Mouse (Mus musculus): ENCODE results near the gene Arhgef2.

Arhgef2 gene

DNA sequence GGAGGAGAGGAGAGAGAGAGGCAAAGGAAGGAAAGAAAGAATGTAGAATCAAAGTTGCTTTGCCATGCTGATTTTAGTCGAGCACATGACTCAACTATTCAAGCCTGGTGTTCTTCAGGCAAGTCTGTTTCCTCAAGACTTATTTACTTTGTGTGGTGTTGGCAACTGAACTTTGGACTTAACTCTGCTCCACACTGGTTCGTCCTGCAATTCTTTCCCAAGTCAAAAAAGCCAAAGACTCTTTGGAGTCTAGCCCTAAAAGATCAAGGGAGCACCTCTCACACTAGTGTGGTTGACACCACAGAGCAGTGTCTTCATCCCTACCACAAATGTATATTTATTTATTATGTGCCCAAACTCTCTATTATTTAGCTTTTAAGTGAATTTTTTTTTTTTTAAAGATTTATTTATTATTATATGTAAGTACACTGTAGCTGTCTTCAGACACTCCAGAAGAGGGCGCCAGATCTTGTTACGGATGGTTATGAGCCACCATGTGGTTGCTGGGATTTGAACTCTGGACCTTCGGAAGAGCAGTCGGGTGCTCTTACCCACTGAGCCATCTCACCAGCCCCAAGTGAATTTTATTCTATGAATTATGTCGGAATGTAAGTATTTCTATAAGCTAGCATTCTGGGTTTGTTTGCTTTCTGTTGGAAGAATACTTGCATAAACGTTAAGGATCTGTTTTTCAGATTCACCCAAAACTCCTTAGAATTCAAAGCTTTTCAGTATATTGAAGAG lies 78.6 kb downstream of the Arhgef2 start:
- no peak for DNase-seq (ENCODE audit: low spot score)

DNA sequence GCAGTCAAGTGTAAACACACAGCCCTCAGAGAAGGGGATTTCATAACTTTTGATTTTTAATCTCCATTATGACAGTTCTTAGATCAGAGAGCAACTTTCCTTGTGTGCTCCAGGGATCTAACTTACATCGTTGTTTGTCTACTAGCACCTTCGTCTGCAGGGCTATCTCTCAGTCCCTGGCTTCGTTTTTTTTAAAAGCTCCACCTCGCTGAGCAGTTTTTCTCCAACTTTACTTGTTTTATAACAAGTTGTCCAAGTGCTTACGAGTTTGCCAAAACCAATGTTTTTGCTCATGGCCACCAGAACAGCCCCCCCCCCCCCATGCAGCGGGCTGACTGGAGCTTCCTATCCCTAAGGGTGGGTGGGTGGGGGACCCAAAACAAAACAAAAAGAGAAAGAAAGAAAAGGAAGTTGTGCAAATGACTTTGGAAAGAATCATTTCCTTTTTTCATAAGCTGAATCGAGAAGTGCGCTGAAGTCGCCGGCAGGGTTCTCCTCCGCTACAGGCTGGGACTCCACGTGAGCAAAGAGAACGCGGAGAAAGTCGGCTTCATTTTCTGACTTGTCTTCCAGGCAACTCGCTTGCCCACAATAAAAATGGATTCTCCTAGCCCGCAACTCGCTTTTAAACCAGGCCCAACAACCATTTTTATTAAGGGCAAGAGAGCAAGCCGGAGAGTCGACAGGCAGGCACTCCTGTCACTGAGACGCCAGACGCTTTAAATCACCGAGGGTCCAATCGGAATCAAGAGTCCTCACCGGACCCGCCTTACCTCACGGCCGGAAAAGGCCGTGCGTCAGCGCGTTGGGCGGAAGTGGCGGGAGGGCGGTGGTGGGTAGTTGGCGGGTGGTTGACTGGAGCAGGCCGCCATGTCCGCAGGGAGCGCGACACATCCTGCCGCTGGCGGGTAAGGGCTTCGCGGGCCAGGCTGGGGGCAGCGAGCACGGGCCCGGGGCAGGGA lies 79.5 kb downstream of the Arhgef2 start, which contains the start of gene Khdc4:
Khdc4 (plus strand) TSS at position 824 of the 962 bp plus-strand sequence.
- peak; percentile 97 for DNase-seq (ENCODE audit: low spot score)

- no peak for DNase-seq (ENCODE audit: low spot score)
These were observed 80.2 kb downstream of the Arhgef2 start for GRCm38 (mm10) chr3:88685958-88686451.

DNA sequence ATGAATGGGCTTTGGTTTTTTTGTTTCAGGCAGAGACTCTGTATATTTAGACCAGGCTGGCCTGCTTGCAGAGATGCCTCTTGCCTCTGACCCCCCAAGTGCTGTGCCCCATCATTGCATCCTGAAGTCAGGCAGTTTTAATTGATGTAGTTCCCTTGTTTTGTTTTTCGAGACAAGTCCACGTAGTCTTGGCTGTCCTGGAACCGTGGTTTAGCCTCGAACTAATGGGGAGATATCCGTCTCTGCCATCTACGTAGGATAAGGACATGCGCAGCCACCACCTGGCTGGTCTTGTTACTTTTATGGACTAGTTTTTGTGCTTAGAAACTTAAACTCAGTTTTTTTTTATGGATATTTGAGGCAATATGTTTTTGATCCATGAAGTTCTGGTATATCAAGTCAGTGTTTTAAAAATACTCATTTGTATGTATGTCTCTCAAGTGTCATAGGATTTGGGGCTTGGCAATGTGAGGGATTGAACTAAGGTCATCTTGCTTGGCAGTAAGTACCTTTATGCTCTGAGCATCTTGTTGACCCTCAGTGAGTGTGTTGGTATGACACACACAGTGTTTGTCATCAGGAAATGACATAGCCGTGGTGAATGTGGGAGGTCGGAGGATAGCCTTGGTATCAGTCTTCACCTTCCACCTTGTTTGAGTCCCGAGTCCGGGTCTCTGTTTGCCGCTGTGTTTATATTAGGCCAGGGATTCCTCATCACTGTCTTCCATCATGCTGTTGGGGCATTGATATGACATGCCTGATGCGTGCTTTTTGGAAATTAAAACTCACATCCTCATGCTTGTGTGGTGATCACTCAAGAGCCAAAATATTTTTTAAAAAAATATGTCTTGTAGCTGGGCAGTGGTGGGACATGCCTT lies 81.2 kb downstream of the Arhgef2 start:
- no peak for DNase-seq (ENCODE audit: low spot score)

- no peak for DNase-seq (ENCODE audit: low spot score)
These were observed 83.3 kb downstream of the Arhgef2 start for GRCm38 (mm10) chr3:88689079-88689478.

DNA sequence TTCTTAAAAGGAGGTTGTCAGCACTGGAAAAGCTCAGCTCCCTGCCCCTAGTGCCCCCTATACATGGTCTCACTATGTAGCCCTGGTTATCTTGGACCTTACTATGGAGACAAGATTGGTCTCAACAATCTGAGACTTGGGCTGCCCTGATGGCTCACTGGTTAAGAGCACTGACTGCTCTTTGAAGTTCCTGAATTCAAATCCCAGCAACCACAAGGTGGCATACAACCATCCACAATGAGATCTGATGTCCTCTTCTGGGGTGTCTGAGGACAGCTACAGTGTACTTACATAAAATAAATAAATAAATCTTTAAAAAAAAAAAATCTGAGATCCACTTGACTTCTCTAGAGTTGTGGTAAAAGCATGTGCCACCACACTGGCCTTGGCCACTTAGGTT lies 89.8 kb downstream of the Arhgef2 start:
- no peak for DNase-seq (ENCODE audit: low spot score)

Data from left cerebral cortex, adult 11 months (tissue).